Mouse (Mus musculus): ENCODE measurements around the gene Cnpy1. TPM values are rescaled to one million over a fixed set of nuclear protein-coding genes. Genes with fewer than 3 reads are reported as not detected.

The Cnpy1 gene
- polyA plus RNA-seq, 1 experiment from 2014 or later, result 1.6 TPM

Other genes with a start within 250 kb of the Cnpy1 start
- gene Insig1, start 174.4 kb downstream of the Cnpy1 start, polyA plus RNA-seq (2016; fragmentation: Nextera tagmentation; extraction: Ambion mirVana), result 94.2 and 104 TPM in 2 replicates
- not detected in 2 replicates for gene En2, start 80.1 kb downstream of the Cnpy1 start, polyA plus RNA-seq (2016; fragmentation: Nextera tagmentation; extraction: Ambion mirVana)
- gene Rbm33, start 71.3 kb upstream of the Cnpy1 start, polyA plus RNA-seq (2016; fragmentation: Nextera tagmentation; extraction: Ambion mirVana), result 14.1 and 15.2 TPM in 2 replicates
- 2.3 and 2.6 TPM in 2 replicates for gene Shh, start 221.4 kb upstream of the Cnpy1 start, polyA plus RNA-seq (2016; fragmentation: Nextera tagmentation; extraction: Ambion mirVana)